Comparison of ENCODE assay signal across 14 mouse cellular contexts in genomic region chr12:99230783-99231048, GRCm38 (mm10).
A peak's percentile ranks its signal among the peaks of the same experiment; 100 is the strongest.
DNase-seq lines count a peak whose midpoint lies in the region; ATAC-seq and TF ChIP-seq lines count a peak whose summit lies in the region.
"Had no signal": no experiment of that assay in that cellular context is flagged by ENCODE, and none has a peak within 500 bp of the region (broad histone marks: within the 10 kb centered on the region; RNA-seq: fewer than 3 reads in every experiment).

No protein-coding gene starts in this region.

- no peak for TF ChIP-seq CTCF in layer of hippocampus, adult 2 months (conservative IDR thresholded peaks at IDR 0.05)

- H3K4me1 ChIP-seq in forebrain, embryonic 11.5 days (replicated peaks; ENCODE audit: control insufficient read depth, insufficient read depth, low read length) = peaks cover 64% of the 10 kb centered on the region
- H3K4me1 ChIP-seq in hindbrain, embryonic 11.5 days (replicated peaks; ENCODE audit: control insufficient read depth, insufficient read depth, low read length) = peaks cover 25% of the 10 kb centered on the region
- H3K4me1 ChIP-seq in midbrain, embryonic 13.5 days (replicated peaks) = peaks cover 98% of the 10 kb centered on the region

- H3K36me3 ChIP-seq in forebrain, embryonic 11.5 days (ENCODE audit: control insufficient read depth, insufficient read depth, low read length) = no peaks in the 10 kb centered on the region
- no peaks in the 10 kb centered on the region for H3K36me3 ChIP-seq in hindbrain, embryonic 11.5 days (ENCODE audit: control insufficient read depth, insufficient read depth, low read length)
- H3K36me3 ChIP-seq in midbrain, embryonic 13.5 days = no peaks in the 10 kb centered on the region
- H3K36me3 ChIP-seq: limb, embryonic 13.5 days had no signal

- WGBS in forebrain, embryonic 11.5 days = 19% methylated on average over 5 of the region's 5 CpGs
- WGBS in hindbrain, embryonic 11.5 days = 16% methylated on average over 5 of the region's 5 CpGs
- WGBS in midbrain, embryonic 13.5 days = 13% methylated on average over 5 of the region's 5 CpGs

- peak; percentile 28 for ATAC-seq in forebrain, embryonic 11.5 days (replicated peaks; ENCODE audit: low FRiP score)
- ATAC-seq in hindbrain, embryonic 11.5 days (ENCODE audit: low FRiP score) = peak; percentile 23; the same call in 1 of the 2 replicates
- ATAC-seq in midbrain, embryonic 13.5 days = peak; percentile 17; the same call in 1 of the 2 replicates
- no peak for ATAC-seq in erythroid progenitor cell, adult 5-6 weeks (replicated peaks; ENCODE audit: low FRiP score, poor library complexity, severe bottlenecking)
- ATAC-seq: liver, postnatal 0 days had no signal

- peak overlapping the region; percentile 33; the same call in 1 of the 2 replicates for H3K9ac ChIP-seq in forebrain, embryonic 11.5 days (ENCODE audit: low read length)
- H3K9ac ChIP-seq in hindbrain, embryonic 11.5 days (ENCODE audit: low read depth, low read length) = no peak overlapping the region
- peak overlapping the region; percentile 30; the same call in 1 of the 2 replicates for H3K9ac ChIP-seq in midbrain, embryonic 13.5 days (replicated peaks)
- H3K9ac ChIP-seq: limb, embryonic 13.5 days; liver, postnatal 0 days had no signal

- DNase-seq in layer of hippocampus, adult 2 months (ENCODE audit: low spot score in 2 of 2) = no peak
- DNase-seq in layer of hippocampus, postnatal 36 days = no peak
- no peak for DNase-seq in forebrain, embryonic 11.5 days (ENCODE audit: low spot score)
- peak; percentile 38 for DNase-seq in hindbrain, embryonic 11.5 days (ENCODE audit: low spot score)
- DNase-seq in right cerebral cortex, postnatal 4 days = no peak
- DNase-seq in kidney, adult 9 months = no peak
- DNase-seq: cerebellum, postnatal 10 days; heart, adult 2 months; liver, postnatal 0 days; lung, postnatal 4 days had no signal

- H3K27ac ChIP-seq in layer of hippocampus, adult 2 months = peak overlapping the region; percentile 48; the same call in 1 of the 2 replicates
- peak overlapping the region; percentile 81 for H3K27ac ChIP-seq in forebrain, embryonic 11.5 days (ENCODE audit: low read depth, low read length)
- peak overlapping the region; percentile 31; the same call in 1 of the 2 replicates for H3K27ac ChIP-seq in hindbrain, embryonic 11.5 days (ENCODE audit: low read depth, low read length)
- H3K27ac ChIP-seq in midbrain, embryonic 13.5 days = peak overlapping the region; percentile 58
- H3K27ac ChIP-seq: heart, adult 2 months; left cerebral cortex, adult 2 months; limb, embryonic 13.5 days had no signal

- H3K9me3 ChIP-seq in forebrain, embryonic 11.5 days (ENCODE audit: control insufficient read depth, low read length) = no peaks in the 10 kb centered on the region
- H3K9me3 ChIP-seq in hindbrain, embryonic 11.5 days (ENCODE audit: control insufficient read depth, low read length) = no peaks in the 10 kb centered on the region
- H3K9me3 ChIP-seq in midbrain, embryonic 13.5 days = no peaks in the 10 kb centered on the region
- H3K9me3 ChIP-seq: limb, embryonic 13.5 days had no signal

- H3K27me3 ChIP-seq in forebrain, embryonic 11.5 days (ENCODE audit: control insufficient read depth, insufficient read depth, low read length) = no peaks in the 10 kb centered on the region
- no peaks in the 10 kb centered on the region for H3K27me3 ChIP-seq in hindbrain, embryonic 11.5 days (ENCODE audit: control insufficient read depth, insufficient read depth, low read length)
- no peaks in the 10 kb centered on the region for H3K27me3 ChIP-seq in midbrain, embryonic 13.5 days
- H3K27me3 ChIP-seq: limb, embryonic 13.5 days had no signal

- H3K4me2 ChIP-seq in forebrain, embryonic 11.5 days (ENCODE audit: low read depth, low read length, severe bottlenecking) = peak overlapping the region; percentile 26; the same call in 1 of the 2 replicates
- peak overlapping the region; percentile 23 for H3K4me2 ChIP-seq in hindbrain, embryonic 11.5 days (replicated peaks; ENCODE audit: low read depth, low read length)
- peak overlapping the region; percentile 40 for H3K4me2 ChIP-seq in midbrain, embryonic 13.5 days (replicated peaks)
- H3K4me2 ChIP-seq: limb, embryonic 13.5 days had no signal

- H3K4me3 ChIP-seq in layer of hippocampus, adult 2 months = no peak overlapping the region
- no peak overlapping the region for H3K4me3 ChIP-seq in forebrain, embryonic 11.5 days (ENCODE audit: low read depth, low read length)
- no peak overlapping the region for H3K4me3 ChIP-seq in hindbrain, embryonic 11.5 days (ENCODE audit: low read depth, low read length)
- no peak overlapping the region for H3K4me3 ChIP-seq in midbrain, embryonic 13.5 days (replicated peaks)
- H3K4me3 ChIP-seq: heart, adult 2 months; left cerebral cortex, adult 2 months; limb, embryonic 13.5 days had no signal

Comparison
In these comparisons a context has a peak if more than half of its experiments do, and no peak if none do; other contexts are left out.
1. H3K27ac ChIP-seq: peak in every context shown above with its lines; median percentile 81 in forebrain, embryonic 11.5 days; 58 in midbrain, embryonic 13.5 days; 48 in layer of hippocampus, adult 2 months; 31 in hindbrain, embryonic 11.5 days.